Mouse (Mus musculus) cerebellum, adult 2 months (tissue): ENCODE results near the gene 1700011L22Rik. TPM values are rescaled to one million over a fixed set of nuclear protein-coding genes. Genes with fewer than 3 reads are reported as not detected.

Experiments
- DNase-seq, 2 experiments: peaks; one replicate each; pipeline ENCODE4 v3.0.0; 2021
- H3K27ac ChIP-seq: fragments of 200-500 bp; 2 replicates; pipeline ENCODE4 v1.5.1; 2012; ENCODE audit warnings: low read length, control low read depth, inconsistent platforms; ENCODE audit not compliant: insufficient read depth
- H3K27me3 ChIP-seq: fragments of 200-500 bp; 2 replicates; pipeline ENCODE4 v1.6.1; 2012; ENCODE audit warnings: inconsistent platforms, mild to moderate bottlenecking, low read length, moderate library complexity; ENCODE audit not compliant: control insufficient read depth, insufficient read depth
- H3K4me1 ChIP-seq: fragments of 200-500 bp; 2 replicates; pipeline ENCODE4 v1.6.1; 2011; ENCODE audit warnings: low read length; ENCODE audit not compliant: control insufficient read depth, insufficient read depth
- H3K4me3 ChIP-seq: fragments of 200-500 bp; replicated peaks from 2 replicates; pipeline ENCODE3; 2011; ENCODE audit warnings: mild to moderate bottlenecking, low read depth, low read length, control low read depth; ENCODE audit not compliant: insufficient read depth
- CTCF ChIP-seq: fragments of 200-500 bp; IDR thresholded peaks from 2 replicates; pipeline ENCODE4 v1.5.1; 2011; ENCODE audit warnings: low read depth, mild to moderate bottlenecking, control low read depth, low read length, moderate library complexity, borderline replicate concordance; ENCODE audit not compliant: insufficient read depth
- POLR2A ChIP-seq: fragments of 200-500 bp; IDR thresholded peaks from 2 replicates; pipeline ENCODE4 v1.6.1; 2011; ENCODE audit warnings: low read length, control low read depth, borderline replicate concordance; ENCODE audit not compliant: insufficient read depth
- WGBS: fragments of 180-500 bp; shearing (Covaris S2); methylation state at CpG from one replicate; pipeline ENCODE4 v1.1.7; 2018; 5-methylcytosine and 5-hydroxymethylcytosine counted together
- polyA plus RNA-seq: library from polyadenylated mRNA; depleted of rRNA; stranded (reverse); fragments of >200 nt; gene quantifications from 2 replicates; pipeline ENCODE4 v1.2.3, GENCODE M21; 2012; rRNA removed

Gene 1700011L22Rik
- polyA plus RNA-seq, result 0.11 TPM in 1 of 2 replicates, not detected in the other

- no peaks in the 10 kb centered on the region for H3K27me3 ChIP-seq
- H3K27ac ChIP-seq, result no peak within 1 kb of the TSS
- TF ChIP-seq POLR2A (no peak), CTCF (no peak)
- WGBS, result 92% methylated on average over 6 of the region's 6 CpGs
- no peaks in the 10 kb centered on the region for H3K4me1 ChIP-seq
- H3K4me3 ChIP-seq, result no peak within 1 kb of the TSS
- DNase-seq, result no peak
Measured at GRCm38 (mm10) chr8:79248470-79248869, at the start of gene 1700011L22Rik. 1700011L22Rik (minus strand) TSS chr8:79248570.

GRCm38 (mm10) chr8:79297763-79298162 is 49.4 kb upstream of the 1700011L22Rik start:
- 25% methylated on average over 3 of the region's 3 CpGs for WGBS
- Histone ChIP-seq H3K4me1 (peaks cover 7% of the 10 kb centered on the region), H3K27me3 (no peaks in the 10 kb centered on the region), H3K4me3 (no peak overlapping the region), H3K27ac (no peak overlapping the region)
- DNase-seq, result peak; percentile 45 to 50
- no peak for TF ChIP-seq POLR2A
- TF ChIP-seq CTCF, result peak; percentile 66

- Histone ChIP-seq H3K27me3 (no peaks in the 10 kb centered on the region), H3K27ac (peak overlapping the region; percentile 25; the same call in 1 of the 2 replicates), H3K4me3 (peak overlapping the region; percentile 75), H3K4me1 (peaks cover 8% of the 10 kb centered on the region)
- TF ChIP-seq POLR2A (no peak), CTCF (no peak)
- 16% methylated on average over 18 of the region's 18 CpGs for WGBS
- DNase-seq, result no peak
Measured at GRCm38 (mm10) chr8:79295276-79296105, 47.1 kb upstream of the 1700011L22Rik start.

- Histone ChIP-seq H3K27ac (peak within 1 kb of the TSS; percentile 71), H3K27me3 (no peaks in the 10 kb centered on the region), H3K4me1 (peaks cover 8% of the 10 kb centered on the region), H3K4me3 (peak within 1 kb of the TSS; percentile 75)
- 1% methylated on average over 74 of the region's 74 CpGs for WGBS
- peak; percentile 96 to 97 for DNase-seq
- TF ChIP-seq POLR2A (peak; percentile 67; the same call in 1 of the 2 replicates), CTCF (no peak)
Measured at GRCm38 (mm10) chr8:79294610-79295275, 46.4 kb upstream of the 1700011L22Rik start, which contains the start of gene Mmaa. Mmaa (minus strand) TSS chr8:79294937.

- Histone ChIP-seq H3K4me1 (peaks cover 8% of the 10 kb centered on the region), H3K4me3 (peak overlapping the region; percentile 64), H3K27ac (no peak overlapping the region), H3K27me3 (no peaks in the 10 kb centered on the region)
- 14% methylated on average over 3 of the region's 3 CpGs for WGBS
- TF ChIP-seq POLR2A (no peak), CTCF (no peak)
- no peak for DNase-seq
Measured at GRCm38 (mm10) chr8:79293841-79294240, 45.5 kb upstream of the 1700011L22Rik start.

GRCm38 (mm10) chr8:79292712-79293264 is 44.4 kb upstream of the 1700011L22Rik start:
- 80% methylated on average over 3 of the region's 3 CpGs for WGBS
- Histone ChIP-seq H3K4me1 (peaks cover 10% of the 10 kb centered on the region), H3K4me3 (no peak overlapping the region), H3K27ac (no peak overlapping the region), H3K27me3 (no peaks in the 10 kb centered on the region)
- no peak for DNase-seq
- TF ChIP-seq CTCF, result no peak
- TF ChIP-seq POLR2A, result no peak

- 55% methylated on average over 5 of the region's 5 CpGs for WGBS
- Histone ChIP-seq H3K4me1 (peaks cover 10% of the 10 kb centered on the region), H3K27ac (no peak overlapping the region), H3K27me3 (no peaks in the 10 kb centered on the region), H3K4me3 (no peak overlapping the region)
- TF ChIP-seq POLR2A, result no peak
- TF ChIP-seq CTCF, result no peak
- DNase-seq, result peak; percentile 23 to 25
Measured at GRCm38 (mm10) chr8:79289592-79289991, 41.2 kb upstream of the 1700011L22Rik start.

GRCm38 (mm10) chr8:79288681-79289080 is 40.3 kb upstream of the 1700011L22Rik start:
- H3K27me3 ChIP-seq, result no peaks in the 10 kb centered on the region
- no peak overlapping the region for H3K27ac ChIP-seq
- H3K4me3 ChIP-seq, result no peak overlapping the region
- DNase-seq, result no peak
- TF ChIP-seq POLR2A, result no peak
- TF ChIP-seq CTCF, result no peak
- H3K4me1 ChIP-seq, result peaks cover 10% of the 10 kb centered on the region
- WGBS, result 46% methylated on average over 2 of the region's 2 CpGs
